Mouse (Mus musculus): ENCODE measurements around the gene Eif2ak1. TPM values are rescaled to one million over a fixed set of nuclear protein-coding genes. Genes with fewer than 3 reads are reported as not detected.

Eif2ak1 gene
- total and polyA plus RNA-seq, 2 experiments: 11.1 to 13.1 TPM

GRCm38 (mm10) chr5:143917418-143917817 lies 99.8 kb downstream of the Eif2ak1 start:
- Histone ChIP-seq H3K27ac (replicated peaks; ENCODE audit: insufficient read depth, low read depth, low read length) (no peak overlapping the region), H3K36me3 (ENCODE audit: control insufficient read depth, insufficient read depth, low read length) (peaks cover 14% of the 10 kb centered on the region; the same call in 1 of the 2 replicates), H3K4me3 (ENCODE audit: insufficient read depth, low read depth, low read length) (no peak overlapping the region), H3K79me2 (ENCODE audit: control insufficient read depth, insufficient read depth, low read length) (no peaks in the 10 kb centered on the region), H3K27me3 (ENCODE audit: control insufficient read depth, insufficient read depth, low read length) (no peaks in the 10 kb centered on the region), H3K9ac (ENCODE audit: low read depth, low read length) (no peak overlapping the region), H3K4me1 (ENCODE audit: control insufficient read depth, insufficient read depth, low read length) (no peaks in the 10 kb centered on the region)
- TF ChIP-seq CTCF (IDR thresholded peaks at IDR 0.05; ENCODE audit: low read depth, low read length) (peak; percentile 57), POLR2A (IDR thresholded peaks at IDR 0.05; ENCODE audit: extremely low read depth, insufficient read depth, low read length) (no peak)
- 59% methylated on average over 5 of the region's 5 CpGs for WGBS
- peak; percentile 46 for DNase-seq (ENCODE audit: extremely low read depth, low read depth, low spot score)

GRCm38 (mm10) chr5:143918120-143918519 lies 100.5 kb downstream of the Eif2ak1 start:
- Histone ChIP-seq H3K27ac (replicated peaks; ENCODE audit: insufficient read depth, low read depth, low read length) (no peak overlapping the region), H3K36me3 (ENCODE audit: control insufficient read depth, insufficient read depth, low read length) (peaks cover 14% of the 10 kb centered on the region; the same call in 1 of the 2 replicates), H3K4me3 (ENCODE audit: insufficient read depth, low read depth, low read length) (no peak overlapping the region), H3K9ac (ENCODE audit: low read depth, low read length) (no peak overlapping the region), H3K27me3 (ENCODE audit: control insufficient read depth, insufficient read depth, low read length) (no peaks in the 10 kb centered on the region), H3K79me2 (ENCODE audit: control insufficient read depth, insufficient read depth, low read length) (no peaks in the 10 kb centered on the region), H3K4me1 (ENCODE audit: control insufficient read depth, insufficient read depth, low read length) (no peaks in the 10 kb centered on the region)
- 95% methylated on average over 3 of the region's 3 CpGs for WGBS
- no peak for DNase-seq (ENCODE audit: extremely low read depth, low read depth, low spot score)
- TF ChIP-seq POLR2A (IDR thresholded peaks at IDR 0.05; ENCODE audit: extremely low read depth, insufficient read depth, low read length) (no peak), CTCF (IDR thresholded peaks at IDR 0.05; ENCODE audit: low read depth, low read length) (no peak)

- TF ChIP-seq CTCF (IDR thresholded peaks at IDR 0.05; ENCODE audit: low read depth, low read length): no peak
- TF ChIP-seq POLR2A (IDR thresholded peaks at IDR 0.05; ENCODE audit: extremely low read depth, insufficient read depth, low read length): no peak
- no peak overlapping the region for H3K27ac ChIP-seq (replicated peaks; ENCODE audit: insufficient read depth, low read depth, low read length)
- peaks cover 28% of the 10 kb centered on the region for H3K36me3 ChIP-seq (ENCODE audit: control insufficient read depth, insufficient read depth, low read length)
- H3K9ac ChIP-seq (ENCODE audit: low read depth, low read length): no peak overlapping the region
- no peak for DNase-seq (ENCODE audit: extremely low read depth, low read depth, low spot score)
- H3K4me1 ChIP-seq (ENCODE audit: control insufficient read depth, insufficient read depth, low read length): no peaks in the 10 kb centered on the region
- H3K4me3 ChIP-seq (ENCODE audit: insufficient read depth, low read depth, low read length): no peak overlapping the region
- 88% methylated on average over 6 of the region's 6 CpGs for WGBS
- no peaks in the 10 kb centered on the region for H3K79me2 ChIP-seq (ENCODE audit: control insufficient read depth, insufficient read depth, low read length)
- no peaks in the 10 kb centered on the region for H3K27me3 ChIP-seq (ENCODE audit: control insufficient read depth, insufficient read depth, low read length)
Measured at GRCm38 (mm10) chr5:143924781-143925452, 107.3 kb downstream of the Eif2ak1 start.

- Histone ChIP-seq H3K79me2 (ENCODE audit: control insufficient read depth, insufficient read depth, low read length) (no peaks in the 10 kb centered on the region), H3K36me3 (ENCODE audit: control insufficient read depth, insufficient read depth, low read length) (peaks cover 23% of the 10 kb centered on the region), H3K4me3 (ENCODE audit: insufficient read depth, low read depth, low read length) (no peak within 1 kb of the TSS), H3K9ac (ENCODE audit: low read depth, low read length) (no peak within 1 kb of the TSS), H3K27me3 (ENCODE audit: control insufficient read depth, insufficient read depth, low read length) (no peaks in the 10 kb centered on the region), H3K4me1 (ENCODE audit: control insufficient read depth, insufficient read depth, low read length) (no peaks in the 10 kb centered on the region), H3K27ac (replicated peaks; ENCODE audit: insufficient read depth, low read depth, low read length) (no peak within 1 kb of the TSS)
- WGBS: 97% methylated on average over 8 of the region's 8 CpGs
- no peak for DNase-seq (ENCODE audit: extremely low read depth, low read depth, low spot score)
- TF ChIP-seq CTCF (IDR thresholded peaks at IDR 0.05; ENCODE audit: low read depth, low read length) (no peak), POLR2A (IDR thresholded peaks at IDR 0.05; ENCODE audit: extremely low read depth, insufficient read depth, low read length) (no peak)
Measured at GRCm38 (mm10) chr5:143927875-143928274, 110.3 kb downstream of the Eif2ak1 start, which contains the start of gene Gm42421. Gene Gm42421 (plus strand): TSS chr5:143928175.

- DNase-seq (ENCODE audit: extremely low read depth, low read depth, low spot score): no peak
- TF ChIP-seq POLR2A (IDR thresholded peaks at IDR 0.05; ENCODE audit: extremely low read depth, insufficient read depth, low read length) (no peak), CTCF (IDR thresholded peaks at IDR 0.05; ENCODE audit: low read depth, low read length) (no peak)
- no peaks in the 10 kb centered on the region for H3K4me1 ChIP-seq (ENCODE audit: control insufficient read depth, insufficient read depth, low read length)
- H3K27me3 ChIP-seq (ENCODE audit: control insufficient read depth, insufficient read depth, low read length): no peaks in the 10 kb centered on the region
- H3K4me3 ChIP-seq (ENCODE audit: insufficient read depth, low read depth, low read length): no peak overlapping the region
- no peak overlapping the region for H3K9ac ChIP-seq (ENCODE audit: low read depth, low read length)
- peaks cover 18% of the 10 kb centered on the region for H3K36me3 ChIP-seq (ENCODE audit: control insufficient read depth, insufficient read depth, low read length)
- H3K79me2 ChIP-seq (ENCODE audit: control insufficient read depth, insufficient read depth, low read length): no peaks in the 10 kb centered on the region
- no peak overlapping the region for H3K27ac ChIP-seq (replicated peaks; ENCODE audit: insufficient read depth, low read depth, low read length)
- WGBS: 95% methylated on average over 4 of the region's 4 CpGs
Measured at GRCm38 (mm10) chr5:143929291-143929690, 111.7 kb downstream of the Eif2ak1 start.

- Histone ChIP-seq H3K79me2 (ENCODE audit: control insufficient read depth, insufficient read depth, low read length) (no peaks in the 10 kb centered on the region), H3K4me3 (ENCODE audit: insufficient read depth, low read depth, low read length) (no peak overlapping the region), H3K27ac (replicated peaks; ENCODE audit: insufficient read depth, low read depth, low read length) (no peak overlapping the region), H3K36me3 (ENCODE audit: control insufficient read depth, insufficient read depth, low read length) (peaks cover 12% of the 10 kb centered on the region; the same call in 1 of the 2 replicates), H3K4me1 (ENCODE audit: control insufficient read depth, insufficient read depth, low read length) (no peaks in the 10 kb centered on the region), H3K9ac (ENCODE audit: low read depth, low read length) (no peak overlapping the region), H3K27me3 (ENCODE audit: control insufficient read depth, insufficient read depth, low read length) (no peaks in the 10 kb centered on the region)
- no peak for DNase-seq (ENCODE audit: extremely low read depth, low read depth, low spot score)
- WGBS: 95% methylated on average over 12 of the region's 12 CpGs
- no peak for TF ChIP-seq CTCF (IDR thresholded peaks at IDR 0.05; ENCODE audit: low read depth, low read length)
- TF ChIP-seq POLR2A (IDR thresholded peaks at IDR 0.05; ENCODE audit: extremely low read depth, insufficient read depth, low read length): no peak
Measured at GRCm38 (mm10) chr5:143930656-143931055, 113.1 kb downstream of the Eif2ak1 start.

Measured in liver, adult 2 months (tissue).